Mouse (Mus musculus) G1E (cell line): Measurements from ENCODE around the gene Epn3. TPM values are rescaled to one million over a fixed set of nuclear protein-coding genes. Genes with fewer than 3 reads are reported as not detected.

Source experiments
- ATAC-seq: 2 replicates; pipeline ENCODE4 v1.8.0; 2016; ENCODE audit warnings: mild to moderate bottlenecking; ENCODE audit not compliant: insufficient number of reproducible peaks, poor library complexity, low FRiP score, severe bottlenecking; ENCODE audit errors: extremely low read depth
- DNase-seq: peaks from one replicate; pipeline ENCODE4 v3.0.0; 2012; ENCODE audit warnings: low spot score
- H3K27me3 ChIP-seq: 2 replicates; pipeline ENCODE4 v1.6.1; 2012; ENCODE audit warnings: mild to moderate bottlenecking, low read length, inconsistent platforms; ENCODE audit not compliant: insufficient read depth
- H3K36me3 ChIP-seq: replicated peaks from 2 replicates; pipeline ENCODE3; 2012; ENCODE audit warnings: mild to moderate bottlenecking, inconsistent platforms
- H3K4me1 ChIP-seq: 2 replicates; pipeline ENCODE4 v1.6.1; 2012; ENCODE audit warnings: low read depth, low read length, inconsistent platforms, mixed read lengths; ENCODE audit not compliant: insufficient read depth
- H3K4me3 ChIP-seq: 2 replicates; pipeline ENCODE4 v1.5.1; 2012; ENCODE audit warnings: low read depth, mild to moderate bottlenecking, inconsistent platforms, low read length, moderate library complexity, mixed read lengths
- H3K9me3 ChIP-seq: replicated peaks from 2 replicates; pipeline ENCODE4 v1.6.1; 2012; ENCODE audit warnings: inconsistent platforms
- CTCF ChIP-seq: IDR thresholded peaks from 2 replicates; pipeline ENCODE4 v1.5.1; 2012; ENCODE audit warnings: low read depth, low read length, inconsistent platforms, mixed read lengths
- GATA1 ChIP-seq: IDR thresholded peaks from 2 replicates; pipeline ENCODE4 v1.6.1; 2012; ENCODE audit warnings: borderline replicate concordance, low read length, inconsistent platforms, mixed read lengths
- GATA2 ChIP-seq: IDR thresholded peaks from 2 replicates; pipeline ENCODE4 v1.6.1; 2012; ENCODE audit warnings: low read depth, low read length, inconsistent platforms, borderline replicate concordance
- POLR2AphosphoS5 ChIP-seq: IDR thresholded peaks from 2 replicates; pipeline ENCODE4 v1.6.1; 2012; ENCODE audit warnings: low read depth, low read length, inconsistent platforms; ENCODE audit not compliant: insufficient replicate concordance
- TAL1 ChIP-seq: conservative IDR thresholded peaks from 2 replicates; pipeline ENCODE4 v1.6.1; 2012; ENCODE audit warnings: low read depth, low read length, inconsistent platforms, mixed read lengths
- polyA plus RNA-seq: library from polyadenylated mRNA; stranded (reverse); fragments of >175 nt; gene quantifications from 2 replicates; pipeline ENCODE4 v1.2.3, GENCODE M21; 2012
- total RNA-seq, 2 experiments: library from RNA; stranded (forward) in 1 of 2; stranded (reverse) in 1 of 2; fragments of 200-1000 nt in 1 of 2; fragments of >200 nt in 1 of 2; fragmentation: Nextera tagmentation in 1 of 2; gene quantifications; 2 replicates each; pipeline ENCODE4 v1.2.3; 2014 to 2017

Epn3 gene
- total and polyA plus RNA-seq, 3 experiments: not detected

DNA sequence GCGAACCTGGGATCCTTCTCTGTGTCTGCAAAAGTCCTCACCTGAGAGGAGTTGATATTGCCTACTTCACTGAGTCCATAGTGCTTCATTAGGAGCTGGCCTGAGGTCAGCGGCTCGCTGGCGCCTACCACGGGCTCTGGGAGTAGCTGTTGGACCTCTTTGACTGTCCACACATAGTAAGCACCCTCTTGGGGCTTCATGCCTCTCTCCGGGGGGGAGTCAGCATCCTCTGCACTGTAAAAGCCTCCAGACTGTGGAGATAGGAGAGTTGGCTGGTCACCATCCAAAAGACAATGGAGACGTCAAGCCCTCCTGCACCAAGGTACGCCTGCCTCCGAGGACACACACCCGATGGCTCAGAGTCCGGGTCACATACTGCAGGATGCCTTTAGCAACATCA, 17.0 kb downstream of the Epn3 start:
- H3K4me3 ChIP-seq: no peak overlapping the region
- no peaks in the 10 kb centered on the region; the same call in 1 of the 2 replicates for H3K4me1 ChIP-seq
- H3K36me3 ChIP-seq: no peaks in the 10 kb centered on the region
- ATAC-seq (no peak), DNase-seq (no peak)
- TF ChIP-seq GATA2 (no peak), POLR2AphosphoS5 (no peak), CTCF (no peak), TAL1 (no peak), GATA1 (no peak)
- H3K27me3 ChIP-seq: peaks cover 20% of the 10 kb centered on the region
- no peaks in the 10 kb centered on the region for H3K9me3 ChIP-seq

DNA sequence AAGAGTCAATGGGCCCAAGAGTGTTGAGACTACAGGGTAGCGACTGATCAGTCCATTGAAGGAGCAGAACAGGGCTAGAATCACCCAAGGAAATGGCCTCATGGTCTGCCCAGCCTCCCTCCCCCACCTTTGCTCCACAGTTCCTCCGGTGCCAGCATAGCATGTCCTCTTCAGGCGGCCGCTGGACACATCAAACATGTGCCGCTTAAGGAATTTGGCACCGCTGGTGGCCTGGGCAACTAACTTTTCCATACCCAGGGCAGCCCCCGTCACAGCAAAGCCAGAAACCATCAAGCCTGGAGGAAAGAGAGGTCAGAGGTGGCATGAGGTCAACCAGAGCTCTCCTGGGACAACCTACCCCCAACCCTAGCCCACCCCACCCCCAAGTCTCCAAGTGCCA, 17.8 kb downstream of the Epn3 start:
- Histone ChIP-seq H3K4me3 (no peak overlapping the region), H3K9me3 (no peaks in the 10 kb centered on the region), H3K36me3 (no peaks in the 10 kb centered on the region), H3K4me1 (no peaks in the 10 kb centered on the region; the same call in 1 of the 2 replicates), H3K27me3 (peaks cover 22% of the 10 kb centered on the region)
- no peak for DNase-seq
- ATAC-seq: no peak
- TF ChIP-seq GATA1 (no peak), GATA2 (no peak), TAL1 (no peak), CTCF (no peak)

DNA sequence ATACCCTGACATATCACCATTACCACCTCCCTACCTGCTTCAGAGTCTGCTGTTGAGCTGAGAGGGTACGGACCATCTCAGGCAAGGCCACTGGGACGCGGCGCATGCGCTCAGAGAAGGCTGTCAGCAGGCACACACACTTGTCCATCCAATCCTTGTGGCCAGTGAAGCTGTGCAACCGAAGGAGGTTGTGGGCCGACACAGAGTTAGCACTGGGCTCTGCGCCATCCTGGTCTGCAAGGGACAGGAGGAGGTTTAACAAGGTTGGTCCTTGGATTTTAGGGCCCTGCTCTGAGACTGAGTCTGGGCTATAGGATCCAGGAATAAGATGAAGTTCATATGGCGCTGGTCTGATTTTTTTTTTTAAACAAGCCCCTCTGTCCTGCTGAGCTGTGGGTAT, 19.4 kb downstream of the Epn3 start:
- DNase-seq: no peak
- no peak overlapping the region for H3K4me3 ChIP-seq
- peaks cover 17% of the 10 kb centered on the region for H3K27me3 ChIP-seq
- no peaks in the 10 kb centered on the region; the same call in 1 of the 2 replicates for H3K4me1 ChIP-seq
- no peak for ATAC-seq
- no peaks in the 10 kb centered on the region for H3K9me3 ChIP-seq
- H3K36me3 ChIP-seq: no peaks in the 10 kb centered on the region
- TF ChIP-seq GATA2 (no peak), TAL1 (no peak), CTCF (no peak), GATA1 (no peak), POLR2AphosphoS5 (no peak)

DNA sequence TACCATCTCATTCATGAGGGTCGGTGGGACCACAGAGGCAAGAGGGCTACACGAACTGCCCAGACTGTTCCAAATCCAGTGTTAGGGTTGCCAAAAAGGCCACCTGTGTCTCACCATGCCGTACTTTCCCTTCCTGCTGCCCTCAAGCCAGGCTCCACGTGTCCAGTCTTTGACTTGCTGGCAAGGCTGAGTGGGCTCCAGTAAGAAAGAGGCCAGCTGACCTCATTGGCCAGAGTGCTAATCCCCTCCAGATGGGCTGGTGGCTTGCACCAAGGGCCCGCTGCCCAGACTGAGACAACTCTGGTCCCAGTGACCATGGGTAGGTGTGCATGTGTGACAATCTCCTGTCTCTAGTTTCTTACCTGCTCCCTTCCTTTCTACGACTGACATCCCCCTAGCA, 22.1 kb downstream of the Epn3 start:
- TF ChIP-seq GATA2 (no peak), CTCF (no peak), GATA1 (no peak), POLR2AphosphoS5 (no peak), TAL1 (no peak)
- Histone ChIP-seq H3K4me3 (no peak overlapping the region), H3K36me3 (no peaks in the 10 kb centered on the region), H3K27me3 (peaks cover 34% of the 10 kb centered on the region), H3K4me1 (no peaks in the 10 kb centered on the region), H3K9me3 (no peaks in the 10 kb centered on the region; the same call in 1 of the 2 replicates)
- ATAC-seq (no peak), DNase-seq (no peak)

DNA sequence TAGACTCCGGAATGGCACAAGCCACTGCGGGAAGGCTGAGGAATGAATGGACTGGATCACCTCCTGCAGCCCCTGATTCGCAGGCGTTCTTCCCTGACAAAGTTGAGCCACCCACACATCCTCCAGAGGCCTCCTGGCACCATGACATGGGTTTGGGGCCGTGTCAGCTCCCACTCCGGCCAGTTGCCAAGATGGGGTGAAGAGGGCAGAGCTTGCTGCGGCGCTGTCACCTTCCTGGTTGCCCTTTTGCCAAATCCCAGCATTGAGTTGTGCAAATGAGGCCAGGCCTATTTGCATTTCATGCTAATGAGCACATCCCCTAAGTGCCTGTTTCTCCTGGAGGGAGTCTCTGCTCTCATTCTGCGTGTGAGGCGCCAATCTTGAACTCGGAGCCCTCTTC, 24.1 kb downstream of the Epn3 start:
- Histone ChIP-seq H3K36me3 (no peaks in the 10 kb centered on the region), H3K27me3 (peaks cover 42% of the 10 kb centered on the region), H3K4me3 (no peak overlapping the region), H3K4me1 (no peaks in the 10 kb centered on the region), H3K9me3 (no peaks in the 10 kb centered on the region; the same call in 1 of the 2 replicates)
- TF ChIP-seq GATA1 (no peak), TAL1 (no peak), POLR2AphosphoS5 (no peak), CTCF (no peak), GATA2 (no peak)
- ATAC-seq (no peak), DNase-seq (no peak)

DNA sequence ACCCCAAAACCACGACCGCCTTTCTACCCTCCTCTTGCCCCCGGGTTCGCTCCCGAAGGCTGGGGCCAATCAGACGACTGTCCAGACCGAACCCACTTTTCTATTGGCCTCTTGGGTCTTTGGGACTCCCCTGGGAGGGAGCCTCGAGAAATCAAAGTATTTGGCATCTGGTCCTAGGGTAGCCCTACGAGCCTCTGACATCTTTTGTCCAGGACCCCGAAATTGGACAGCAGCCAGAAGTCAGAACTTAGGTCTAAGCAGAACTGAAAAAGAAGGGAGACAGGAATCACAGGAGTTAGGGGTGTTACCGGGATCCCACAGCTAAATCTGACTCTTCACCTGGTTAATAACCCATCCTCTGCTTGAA, 25.2 kb downstream of the Epn3 start:
- ATAC-seq (no peak), DNase-seq (no peak)
- H3K36me3 ChIP-seq: no peaks in the 10 kb centered on the region
- peaks cover 39% of the 10 kb centered on the region for H3K27me3 ChIP-seq
- no peak for TF ChIP-seq GATA1
- TF ChIP-seq GATA2: no peak
- TF ChIP-seq POLR2AphosphoS5: no peak
- TF ChIP-seq TAL1: no peak
- no peak for TF ChIP-seq CTCF
- H3K9me3 ChIP-seq: no peaks in the 10 kb centered on the region; the same call in 1 of the 2 replicates
- H3K4me3 ChIP-seq: no peak overlapping the region
- no peaks in the 10 kb centered on the region for H3K4me1 ChIP-seq

DNA sequence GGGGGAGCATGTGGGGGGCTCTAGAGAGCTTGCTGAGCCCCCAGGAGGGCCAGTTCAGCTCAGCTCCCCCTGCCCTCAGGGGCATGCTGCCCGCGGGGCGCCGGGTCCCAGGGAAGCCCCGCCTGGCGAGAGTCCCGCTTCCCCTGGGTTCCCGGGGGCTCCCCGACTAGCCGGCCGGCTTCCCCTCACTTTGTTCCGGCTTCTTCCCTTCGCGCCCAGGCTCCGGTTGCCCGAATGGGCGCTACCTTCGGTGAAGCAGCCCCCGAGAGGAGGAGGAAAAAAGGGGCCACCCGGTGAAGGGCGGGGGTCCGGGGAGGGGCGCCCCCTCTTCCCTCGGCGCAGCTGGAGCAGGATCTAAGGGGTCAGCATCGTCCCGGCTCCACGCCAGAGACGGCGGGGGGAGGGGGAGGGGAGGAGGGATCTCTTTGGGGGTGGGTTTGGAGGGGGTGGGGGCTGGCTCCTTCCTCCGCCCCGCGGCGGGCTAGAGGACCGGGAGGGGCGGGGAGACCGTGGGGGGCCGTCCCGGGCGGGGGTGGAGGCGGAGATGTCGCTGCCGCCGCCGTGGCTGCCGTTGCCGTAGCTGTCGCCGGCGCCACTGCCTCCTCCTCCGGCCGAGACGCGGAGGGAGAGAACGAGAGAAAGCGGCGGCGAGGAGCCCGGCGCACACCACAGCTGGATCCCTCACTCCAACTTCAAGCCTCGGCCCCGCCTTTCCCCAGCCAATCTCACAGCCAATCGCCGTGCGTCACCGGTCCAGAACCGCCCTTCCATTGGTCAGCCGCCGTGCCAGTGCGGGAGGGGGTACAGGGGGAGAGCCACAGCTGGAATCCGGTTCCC, 25.8 kb downstream of the Epn3 start, which contains the start of gene Cacna1g:
TSS of gene Cacna1g (minus strand) at position 492 of the 837 bp plus-strand sequence.
- Histone ChIP-seq H3K9me3 (no peaks in the 10 kb centered on the region; the same call in 1 of the 2 replicates), H3K36me3 (no peaks in the 10 kb centered on the region), H3K4me1 (no peaks in the 10 kb centered on the region), H3K4me3 (no peak within 1 kb of the TSS), H3K27me3 (peaks cover 39% of the 10 kb centered on the region)
- TF ChIP-seq CTCF (no peak), POLR2AphosphoS5 (no peak), TAL1 (no peak), GATA2 (no peak), GATA1 (no peak)
- ATAC-seq: no peak
- DNase-seq: no peak
